Mouse (Mus musculus): ENCODE data around the gene Nup85. TPM values are rescaled to one million over a fixed set of nuclear protein-coding genes. Genes with fewer than 3 reads are reported as not detected.

Gene Nup85
- 35.1 TPM for polyA plus RNA-seq (2014; fragmentation: Illumina TruSeq; extraction: RNeasy Lipid Tissue Mini Kit (QIAGEN cat#74804); ENCODE audit: low read depth, low replicate concordance)

DNA sequence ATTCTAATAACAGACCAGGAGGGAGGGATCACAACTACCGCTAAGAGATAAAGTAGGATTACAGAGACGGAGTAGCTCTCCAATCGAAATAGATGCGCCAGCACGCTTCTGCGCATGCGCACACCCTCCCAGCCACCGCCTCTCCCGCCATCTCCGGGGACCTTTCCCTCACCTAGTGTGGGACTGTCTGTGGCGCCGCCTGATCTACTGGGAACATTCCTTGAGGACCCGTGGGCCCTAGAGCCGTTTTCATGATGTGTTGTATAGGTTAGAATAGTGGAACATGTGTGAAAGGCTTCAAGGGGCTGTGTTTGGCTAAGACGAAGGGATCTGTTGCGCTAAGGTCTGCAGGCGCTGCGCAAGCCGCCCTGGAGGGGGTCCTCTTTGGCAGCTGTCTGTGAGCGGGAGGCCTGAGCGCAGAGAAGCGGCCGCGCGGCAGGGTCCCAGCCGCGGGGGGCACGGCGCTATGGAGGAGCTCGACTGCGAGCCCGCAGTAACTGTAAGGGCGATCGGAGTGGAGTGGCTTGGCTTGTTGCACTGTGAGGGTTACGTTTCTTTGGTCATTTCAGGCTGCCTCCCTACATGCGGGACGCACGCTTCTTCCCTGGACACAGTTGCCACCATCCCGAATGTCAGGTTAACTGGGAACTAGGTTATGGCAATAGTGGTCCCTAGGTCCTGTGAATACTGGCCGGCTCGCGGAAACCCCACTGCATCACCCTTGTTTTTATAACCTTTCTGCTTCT is at the start of gene Nup85:
Nup85 (plus strand) TSS at position 371 of the 746 bp plus-strand sequence.

DNA sequence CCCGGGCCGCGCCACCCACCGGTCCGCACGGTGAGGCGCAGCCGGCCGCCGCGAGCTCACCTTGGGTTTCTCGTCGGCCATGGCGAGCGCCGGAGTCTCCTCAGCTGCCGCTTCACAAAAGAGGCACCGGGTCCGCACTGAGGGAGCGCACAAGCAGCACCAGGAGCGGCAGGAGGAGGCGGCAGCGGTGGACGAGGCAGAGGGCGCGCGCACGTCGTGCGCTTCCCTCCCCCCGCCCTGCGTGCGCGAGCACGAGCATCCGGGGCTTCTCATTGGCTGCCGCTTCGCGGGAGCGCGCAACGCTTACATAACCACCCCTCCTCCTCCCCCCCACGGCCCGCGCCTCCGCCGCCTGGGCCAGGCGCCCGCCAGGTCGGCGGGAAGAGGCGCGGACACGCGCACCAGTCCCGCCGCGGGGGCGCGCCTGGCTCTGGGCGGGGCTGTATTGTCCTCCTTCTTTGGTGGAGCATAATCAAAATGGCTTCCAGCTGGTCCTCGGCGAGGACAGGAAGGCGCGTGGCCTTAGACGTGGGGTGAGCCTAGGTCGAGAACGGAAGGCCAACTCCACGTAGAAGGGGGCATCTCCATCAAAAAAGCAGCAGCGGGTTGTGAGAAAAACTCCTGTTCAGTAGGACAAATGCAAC is 28.1 kb upstream of the Nup85 start, which contains the start of gene Sumo2:
Sumo2 (minus strand) TSS at position 239 of the 644 bp plus-strand sequence.

GRCm38 (mm10) chr11:115603476-115604303 is 39.5 kb downstream of the Nup85 start, which contains the start of the genes Mrps7 and Gga3:
Mrps7 (plus strand) TSS chr11:115603925.
Gga3 (minus strand) TSS chr11:115604051.

GRCm38 (mm10) chr11:115612410-115613137 is 48.3 kb downstream of the Nup85 start, which contains the start of gene Mif4gd:
Mif4gd (minus strand) TSS chr11:115612969.

GRCm38 (mm10) chr11:115627705-115628464 is 63.7 kb downstream of the Nup85 start, which contains the start of gene Slc25a19:
Slc25a19 (minus strand) TSS chr11:115628295.

Other genes starting within 250 kb of the Nup85 start
- gene Ush1g, start 242.4 kb upstream of the Nup85 start, polyA plus RNA-seq (2014; fragmentation: Illumina TruSeq; extraction: RNeasy Lipid Tissue Mini Kit (QIAGEN cat#74804); ENCODE audit: low read depth, low replicate concordance), result not detected
- gene Otop3, start 229.7 kb upstream of the Nup85 start, polyA plus RNA-seq (2014; fragmentation: Illumina TruSeq; extraction: RNeasy Lipid Tissue Mini Kit (QIAGEN cat#74804); ENCODE audit: low read depth, low replicate concordance), result not detected
- 5.4 TPM for gene Hid1, start 196.7 kb upstream of the Nup85 start, polyA plus RNA-seq (2014; fragmentation: Illumina TruSeq; extraction: RNeasy Lipid Tissue Mini Kit (QIAGEN cat#74804); ENCODE audit: low read depth, low replicate concordance)
- 4.5 TPM for gene Cdr2l, start 182.5 kb upstream of the Nup85 start, polyA plus RNA-seq (2014; fragmentation: Illumina TruSeq; extraction: RNeasy Lipid Tissue Mini Kit (QIAGEN cat#74804); ENCODE audit: low read depth, low replicate concordance)
- 64.3 TPM for gene Mrpl58, start 160.7 kb upstream of the Nup85 start, polyA plus RNA-seq (2014; fragmentation: Illumina TruSeq; extraction: RNeasy Lipid Tissue Mini Kit (QIAGEN cat#74804); ENCODE audit: low read depth, low replicate concordance)
- gene Atp5h, start 144.5 kb upstream of the Nup85 start, polyA plus RNA-seq (2014; fragmentation: Illumina TruSeq; extraction: RNeasy Lipid Tissue Mini Kit (QIAGEN cat#74804); ENCODE audit: low read depth, low replicate concordance), result 496 TPM
- gene Kctd2, start 144.3 kb upstream of the Nup85 start, polyA plus RNA-seq (2014; fragmentation: Illumina TruSeq; extraction: RNeasy Lipid Tissue Mini Kit (QIAGEN cat#74804); ENCODE audit: low read depth, low replicate concordance), result 34.3 TPM
- 1.9 TPM for gene Trim80, start 123.9 kb upstream of the Nup85 start, polyA plus RNA-seq (2014; fragmentation: Illumina TruSeq; extraction: RNeasy Lipid Tissue Mini Kit (QIAGEN cat#74804); ENCODE audit: low read depth, low replicate concordance)
- 0.24 TPM for gene Slc16a5, start 102.0 kb upstream of the Nup85 start, polyA plus RNA-seq (2014; fragmentation: Illumina TruSeq; extraction: RNeasy Lipid Tissue Mini Kit (QIAGEN cat#74804); ENCODE audit: low read depth, low replicate concordance)
- gene Armc7, start 88.8 kb upstream of the Nup85 start, polyA plus RNA-seq (2014; fragmentation: Illumina TruSeq; extraction: RNeasy Lipid Tissue Mini Kit (QIAGEN cat#74804); ENCODE audit: low read depth, low replicate concordance), result 7.0 TPM
- gene Nt5c, start 72.6 kb upstream of the Nup85 start, polyA plus RNA-seq (2014; fragmentation: Illumina TruSeq; extraction: RNeasy Lipid Tissue Mini Kit (QIAGEN cat#74804); ENCODE audit: low read depth, low replicate concordance), result 39.8 TPM
- gene Jpt1, start 50.0 kb upstream of the Nup85 start, polyA plus RNA-seq (2014; fragmentation: Illumina TruSeq; extraction: RNeasy Lipid Tissue Mini Kit (QIAGEN cat#74804); ENCODE audit: low read depth, low replicate concordance), result 72.9 TPM
- gene Sumo2, start 28.2 kb upstream of the Nup85 start, polyA plus RNA-seq (2014; fragmentation: Illumina TruSeq; extraction: RNeasy Lipid Tissue Mini Kit (QIAGEN cat#74804); ENCODE audit: low read depth, low replicate concordance), result 253 TPM
- 54.4 TPM for gene Mrps7, start 39.5 kb downstream of the Nup85 start, polyA plus RNA-seq (2014; fragmentation: Illumina TruSeq; extraction: RNeasy Lipid Tissue Mini Kit (QIAGEN cat#74804); ENCODE audit: low read depth, low replicate concordance)
- 19.1 TPM for gene Gga3, start 39.6 kb downstream of the Nup85 start, polyA plus RNA-seq (2014; fragmentation: Illumina TruSeq; extraction: RNeasy Lipid Tissue Mini Kit (QIAGEN cat#74804); ENCODE audit: low read depth, low replicate concordance)
- gene Mif4gd, start 48.5 kb downstream of the Nup85 start, polyA plus RNA-seq (2014; fragmentation: Illumina TruSeq; extraction: RNeasy Lipid Tissue Mini Kit (QIAGEN cat#74804); ENCODE audit: low read depth, low replicate concordance), result 75.7 TPM
- 51.0 TPM for gene Slc25a19, start 63.9 kb downstream of the Nup85 start, polyA plus RNA-seq (2014; fragmentation: Illumina TruSeq; extraction: RNeasy Lipid Tissue Mini Kit (QIAGEN cat#74804); ENCODE audit: low read depth, low replicate concordance)
- gene Grb2, start 144.2 kb downstream of the Nup85 start, polyA plus RNA-seq (2014; fragmentation: Illumina TruSeq; extraction: RNeasy Lipid Tissue Mini Kit (QIAGEN cat#74804); ENCODE audit: low read depth, low replicate concordance), result 55.1 TPM
- 33.3 TPM for gene Tmem94, start 201.0 kb downstream of the Nup85 start, polyA plus RNA-seq (2014; fragmentation: Illumina TruSeq; extraction: RNeasy Lipid Tissue Mini Kit (QIAGEN cat#74804); ENCODE audit: low read depth, low replicate concordance)
- 38.2 TPM for gene Caskin2, start 249.2 kb downstream of the Nup85 start, polyA plus RNA-seq (2014; fragmentation: Illumina TruSeq; extraction: RNeasy Lipid Tissue Mini Kit (QIAGEN cat#74804); ENCODE audit: low read depth, low replicate concordance)